Mouse (Mus musculus) embryonic facial prominence, embryonic 10.5 days (tissue): ENCODE data around the gene Dram1. TPM values are rescaled to one million over a fixed set of nuclear protein-coding genes. Genes with fewer than 3 reads are reported as not detected.

ENCODE experiments used
- DNase-seq: peaks from one replicate; pipeline ENCODE4 v3.0.0-alpha.2; 2017; ENCODE audit warnings: low spot score
- H3K27ac ChIP-seq: fragments of 300-500 bp; sonication (generic); replicated peaks from 2 replicates; pipeline ENCODE4 v1.5.1; 2016; ENCODE audit warnings: mild to moderate bottlenecking
- H3K27me3 ChIP-seq: fragments of 300-500 bp; sonication (generic); replicated peaks from 2 replicates; pipeline ENCODE4 v1.6.1; 2016; ENCODE audit warnings: low read depth, mild to moderate bottlenecking; ENCODE audit not compliant: poor library complexity, severe bottlenecking
- H3K36me3 ChIP-seq: fragments of 300-500 bp; sonication (generic); replicated peaks from 2 replicates; pipeline ENCODE4 v1.6.1; 2016; ENCODE audit warnings: mild to moderate bottlenecking, moderate library complexity
- H3K4me1 ChIP-seq: fragments of 300-500 bp; sonication (generic); 2 replicates; pipeline ENCODE4 v1.6.1; 2016
- H3K4me3 ChIP-seq: fragments of 300-500 bp; sonication (generic); 2 replicates; pipeline ENCODE4 v1.5.1; 2016; ENCODE audit warnings: mild to moderate bottlenecking, moderate library complexity
- H3K9me3 ChIP-seq: fragments of 300-500 bp; sonication (generic); 2 replicates; pipeline ENCODE4 v1.6.1; 2016; ENCODE audit warnings: mild to moderate bottlenecking
- WGBS: fragments of 180-500 bp; shearing (Covaris S2); methylation state at CpG from one replicate; pipeline ENCODE4 v1.1.7; 2016; 5-methylcytosine and 5-hydroxymethylcytosine counted together
- polyA plus RNA-seq: library from polyadenylated mRNA; unstranded; fragments of >200 nt; fragmentation: Nextera tagmentation; extraction: Ambion mirVana; gene quantifications from 2 replicates; pipeline ENCODE4 v1.2.1, GENCODE M21; 2016

Gene Dram1
- polyA plus RNA-seq, result 0.29 and 0.39 TPM in 2 replicates

DNA sequence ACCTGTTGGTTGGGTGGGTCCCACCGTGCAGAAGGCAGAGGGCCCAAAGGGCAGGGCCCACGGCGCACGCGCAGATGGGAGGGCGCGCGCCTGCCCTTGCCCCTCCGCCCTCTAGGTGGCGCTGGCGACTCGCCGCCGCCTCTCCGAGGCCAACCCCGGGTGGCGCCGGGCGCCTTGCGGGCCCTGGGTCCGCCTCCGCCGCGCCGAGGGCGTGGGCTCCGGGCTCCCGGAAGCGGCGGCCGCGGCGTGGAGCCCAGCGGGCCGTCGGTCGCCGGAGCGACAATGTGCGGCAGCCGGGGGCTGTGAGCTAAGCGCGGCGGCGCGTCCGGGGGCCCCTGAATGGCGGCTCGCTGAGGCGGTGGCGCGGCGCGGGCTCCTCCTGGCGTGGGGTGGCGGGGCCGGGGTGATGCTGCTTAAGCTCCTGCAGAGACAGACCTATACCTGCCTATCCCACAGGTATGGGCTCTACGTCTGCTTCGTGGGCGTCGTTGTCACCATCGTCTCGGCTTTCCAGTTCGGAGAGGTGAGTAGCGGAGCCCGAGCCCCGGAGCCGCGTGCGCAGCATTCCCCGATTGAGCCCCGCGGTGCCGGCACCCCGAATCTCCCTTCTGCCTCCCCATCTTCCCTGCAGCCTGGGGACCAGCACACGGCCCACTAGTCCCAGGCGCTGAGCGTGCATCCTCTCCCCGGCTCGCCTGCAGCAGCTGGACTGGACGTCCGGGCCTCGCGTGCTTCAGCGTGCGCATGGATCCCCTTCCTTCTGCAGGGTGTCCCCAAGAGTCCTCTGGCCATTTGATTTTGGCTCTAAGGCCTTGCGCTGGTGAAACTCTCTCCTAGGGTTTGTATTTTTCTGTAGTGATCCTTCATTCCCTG is at the start of gene Dram1, which contains the start of gene Gnptab:
Gene Dram1, minus strand, starts transcription at position 68 of the 873 bp plus-strand sequence.
Gene Gnptab, plus strand, starts transcription at position 120 of the 873 bp plus-strand sequence.
- Histone ChIP-seq H3K4me3 (peak within 1 kb of the TSS; percentile 84), H3K9me3 (no peaks in the 10 kb centered on the region), H3K27ac (peak within 1 kb of the TSS; percentile 89), H3K4me1 (peaks cover 24% of the 10 kb centered on the region), H3K27me3 (no peaks in the 10 kb centered on the region; the same call in 1 of the 2 replicates), H3K36me3 (no peaks in the 10 kb centered on the region)
- peak; percentile 91 for DNase-seq
- under 1% methylated on average over 87 of the region's 87 CpGs for whole genome bisulfite sequencing

DNA sequence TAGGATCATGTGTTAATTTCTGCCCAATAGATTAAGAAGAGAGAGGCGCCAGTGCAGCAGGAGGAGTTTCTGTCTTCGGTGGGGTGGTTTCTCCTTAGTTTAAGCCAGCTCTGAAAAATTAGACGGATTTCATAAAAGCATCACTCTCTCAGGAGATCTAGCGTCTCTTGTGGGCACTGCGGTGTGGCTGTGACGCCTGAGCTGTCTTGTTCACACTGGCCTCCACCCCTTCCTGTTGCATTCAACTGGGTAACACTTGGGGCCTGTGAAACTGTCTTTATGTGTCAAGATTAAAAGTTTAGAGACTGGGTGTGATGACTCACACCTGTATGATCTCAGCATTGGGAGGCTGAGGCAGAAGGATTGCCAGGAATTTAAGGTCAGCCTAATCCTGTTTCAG is 49.1 kb upstream of the Dram1 start:
- Histone ChIP-seq H3K4me1 (no peaks in the 10 kb centered on the region), H3K4me3 (no peak overlapping the region), H3K9me3 (no peaks in the 10 kb centered on the region), H3K27me3 (no peaks in the 10 kb centered on the region), H3K36me3 (peaks cover 27% of the 10 kb centered on the region), H3K27ac (no peak overlapping the region)
- 94% methylated on average over 6 of the region's 6 CpGs for WGBS
- no peak for DNase-seq

DNA sequence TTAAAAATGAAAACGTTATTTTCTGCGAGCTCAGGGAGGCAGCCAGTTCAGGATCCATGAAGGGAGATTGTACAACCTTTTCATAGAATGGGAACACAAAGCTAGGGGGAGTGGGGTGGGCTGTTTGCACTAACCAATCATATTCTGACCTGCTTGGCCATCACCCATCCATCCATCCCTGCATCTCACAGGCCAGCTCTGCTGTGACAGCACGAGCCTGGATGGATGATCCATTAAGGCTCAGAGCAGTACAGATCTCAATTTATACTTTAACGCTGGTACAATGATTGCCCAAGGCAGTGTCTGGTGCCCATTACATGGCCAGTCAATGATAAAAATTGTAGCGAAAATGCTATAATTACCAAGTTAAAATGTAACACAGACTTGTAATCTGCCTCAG is 48.0 kb upstream of the Dram1 start:
- 64% methylated on average over 5 of the region's 5 CpGs for WGBS
- Histone ChIP-seq H3K27ac (no peak overlapping the region), H3K4me1 (no peaks in the 10 kb centered on the region), H3K4me3 (no peak overlapping the region), H3K36me3 (peaks cover 26% of the 10 kb centered on the region), H3K27me3 (no peaks in the 10 kb centered on the region), H3K9me3 (no peaks in the 10 kb centered on the region)
- DNase-seq, result no peak

DNA sequence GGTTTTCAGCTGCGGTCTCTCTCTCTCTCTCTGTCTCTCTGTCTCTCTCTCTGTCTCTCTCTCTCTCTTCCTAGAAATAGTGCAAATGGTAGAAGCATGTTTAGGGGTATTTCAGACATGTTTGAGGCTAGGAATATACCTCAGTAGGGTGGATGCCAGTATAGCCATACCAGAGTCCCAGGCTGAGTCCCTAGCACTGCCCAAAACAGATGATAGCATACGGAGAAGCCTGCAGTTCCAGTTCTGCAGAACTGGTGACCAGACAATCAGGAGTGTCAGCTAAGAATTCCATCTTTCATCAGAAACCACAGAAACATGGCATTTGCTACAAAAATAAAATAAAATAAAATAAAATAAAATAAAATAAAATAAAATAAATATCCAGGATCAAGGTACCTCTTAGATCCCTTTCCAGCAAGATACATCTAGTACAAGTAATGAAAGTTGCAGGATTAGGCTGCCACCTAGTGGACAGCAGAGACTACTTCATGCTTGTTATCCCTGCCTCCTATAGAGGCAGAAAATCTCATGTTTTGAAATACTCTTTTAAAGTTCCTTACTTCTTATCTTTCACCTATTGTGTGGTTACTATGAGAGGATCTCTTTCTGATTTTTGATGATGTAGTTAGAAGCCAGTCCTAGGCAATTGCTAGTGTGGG is 47.4 kb upstream of the Dram1 start:
- DNase-seq, result peak; percentile 36
- no peak overlapping the region for H3K4me3 ChIP-seq
- H3K27me3 ChIP-seq, result no peaks in the 10 kb centered on the region

DNA sequence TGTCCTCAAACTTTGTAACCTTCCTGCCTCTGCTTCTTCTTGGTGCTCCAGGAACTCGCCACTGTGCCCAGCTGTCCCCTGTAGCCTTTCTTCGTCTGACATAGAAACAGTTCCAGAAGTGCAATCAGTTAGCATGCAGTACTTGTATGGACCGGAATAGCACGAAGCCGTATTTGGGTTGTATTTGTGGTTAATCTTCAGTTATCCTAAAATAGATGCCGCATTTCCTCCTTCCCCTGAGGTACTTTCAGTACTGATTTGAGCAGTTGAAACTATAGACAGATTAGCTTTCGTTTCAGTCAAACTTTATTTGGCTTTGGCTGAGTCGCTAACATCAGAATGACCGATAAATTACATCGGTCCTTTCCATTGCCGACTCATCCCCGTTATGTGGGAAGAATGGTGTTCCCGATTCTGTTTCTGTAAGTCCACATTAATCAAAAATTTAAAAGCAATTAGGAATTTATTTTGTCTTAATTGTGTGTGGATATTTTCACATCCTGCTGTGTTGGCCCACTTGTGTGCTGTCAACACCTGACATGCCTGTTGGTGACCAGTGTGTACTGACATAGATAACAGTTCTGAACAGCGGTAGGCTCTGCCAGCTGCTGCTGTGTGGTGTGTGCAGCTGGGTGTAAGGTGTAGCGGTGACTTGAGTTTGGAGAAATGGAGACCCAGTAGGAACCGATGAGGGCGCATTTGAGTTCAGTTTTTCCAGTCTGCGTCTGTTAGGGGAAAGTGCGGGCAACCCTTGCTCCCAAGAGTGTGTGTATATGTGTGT is 42.0 kb upstream of the Dram1 start:
- WGBS, result 95% methylated on average over 19 of the region's 19 CpGs
- Histone ChIP-seq H3K4me3 (no peak overlapping the region), H3K4me1 (no peaks in the 10 kb centered on the region), H3K9me3 (no peaks in the 10 kb centered on the region), H3K36me3 (peaks cover 24% of the 10 kb centered on the region), H3K27ac (no peak overlapping the region), H3K27me3 (no peaks in the 10 kb centered on the region)
- no peak for DNase-seq

More for the DNA sequence above, 47.4 kb upstream of the Dram1 start:
- Histone ChIP-seq H3K27ac (no peak overlapping the region), H3K4me1 (no peaks in the 10 kb centered on the region), H3K9me3 (no peaks in the 10 kb centered on the region), H3K36me3 (peaks cover 22% of the 10 kb centered on the region)
- WGBS, result 88% methylated on average over 2 of the region's 2 CpGs

DNA sequence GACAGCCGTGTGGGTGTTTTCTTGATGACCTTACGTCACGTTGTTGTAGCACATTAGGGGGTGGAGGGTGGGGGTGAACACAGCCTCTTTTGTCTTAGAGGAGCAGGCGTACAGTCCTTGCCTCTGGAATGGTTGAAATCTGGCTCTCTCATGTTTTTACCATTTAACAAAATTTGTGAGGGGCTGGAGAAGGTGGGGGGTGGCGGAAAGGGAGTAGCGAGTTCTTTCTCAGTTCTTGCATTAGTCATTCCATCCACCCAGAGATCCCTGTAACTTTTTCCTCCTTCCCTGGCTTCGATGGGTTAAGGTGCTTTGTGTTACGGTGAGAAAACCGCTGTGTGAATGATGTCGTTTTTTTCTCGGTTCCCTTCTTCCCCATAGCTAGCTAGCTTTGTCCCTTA is 41.3 kb upstream of the Dram1 start:
- H3K9me3 ChIP-seq, result no peaks in the 10 kb centered on the region
- no peaks in the 10 kb centered on the region for H3K4me1 ChIP-seq
- no peak for DNase-seq
- 73% methylated on average over 11 of the region's 11 CpGs for whole genome bisulfite sequencing
- H3K4me3 ChIP-seq, result no peak overlapping the region
- H3K27me3 ChIP-seq, result no peaks in the 10 kb centered on the region
- no peak overlapping the region for H3K27ac ChIP-seq
- H3K36me3 ChIP-seq, result peaks cover 30% of the 10 kb centered on the region

DNA sequence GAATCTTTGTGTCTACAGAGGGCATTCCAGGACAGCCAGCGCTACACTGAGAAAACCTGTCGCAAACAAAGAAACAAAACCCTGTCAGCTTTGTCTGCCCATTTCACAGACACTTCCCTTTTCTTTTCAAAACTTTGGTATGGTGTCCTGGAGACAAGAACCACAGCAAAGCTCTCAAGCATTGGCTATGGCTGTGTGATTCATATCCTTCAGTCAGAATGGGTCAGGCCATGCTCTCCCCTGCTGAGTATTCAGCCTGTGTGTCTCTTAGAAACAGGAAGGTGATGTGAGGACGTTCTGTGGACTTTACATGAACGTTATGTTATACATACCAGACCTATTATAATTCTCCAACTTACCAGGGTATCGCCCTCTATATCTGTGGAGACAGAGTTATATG is 38.8 kb upstream of the Dram1 start:
- no peaks in the 10 kb centered on the region for H3K4me1 ChIP-seq
- 92% methylated on average over 5 of the region's 5 CpGs for WGBS

DNA sequence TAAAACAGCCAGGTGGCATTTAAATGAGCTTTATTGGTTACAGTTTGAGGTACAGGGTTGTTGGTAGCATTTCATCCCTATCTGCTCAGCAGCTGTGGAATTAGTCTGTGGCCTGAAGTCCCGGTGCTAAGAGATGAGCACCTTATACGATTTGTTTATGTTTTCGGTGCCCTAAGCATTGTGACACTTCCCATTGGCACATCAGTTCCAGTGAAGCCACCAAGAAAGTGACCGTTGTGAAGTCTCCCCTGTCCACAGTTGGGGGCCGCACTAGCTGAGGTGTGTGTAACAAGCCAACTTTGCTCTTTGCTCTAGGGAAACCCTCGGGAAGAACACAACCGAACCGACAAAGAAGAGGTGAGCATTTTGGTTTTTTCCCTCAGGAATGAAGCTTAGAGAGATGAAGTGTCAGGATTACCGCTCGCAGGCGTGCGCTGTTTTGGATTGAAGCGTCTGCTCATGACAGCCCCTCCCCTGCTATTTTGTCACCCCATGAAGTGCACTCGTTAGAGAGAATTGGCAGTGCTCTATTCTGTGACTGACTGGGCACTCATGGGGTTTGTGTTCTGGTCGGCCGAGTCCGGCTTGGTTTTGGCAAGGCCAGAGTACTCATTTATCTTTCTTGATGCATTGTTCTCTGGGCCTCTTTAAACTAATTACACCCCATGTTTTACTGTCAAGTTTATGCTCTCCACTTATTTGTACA is 33.6 kb upstream of the Dram1 start:
- Histone ChIP-seq H3K9me3 (no peaks in the 10 kb centered on the region), H3K4me1 (no peaks in the 10 kb centered on the region), H3K27me3 (no peaks in the 10 kb centered on the region), H3K36me3 (peaks cover 12% of the 10 kb centered on the region), H3K4me3 (no peak overlapping the region), H3K27ac (no peak overlapping the region)
- no peak for DNase-seq
- WGBS, result 81% methylated on average over 17 of the region's 17 CpGs

More for the DNA sequence above, 38.8 kb upstream of the Dram1 start:
- no peak for DNase-seq
- H3K4me3 ChIP-seq, result no peak overlapping the region
- peaks cover 24% of the 10 kb centered on the region for H3K36me3 ChIP-seq
- no peak overlapping the region for H3K27ac ChIP-seq
- H3K9me3 ChIP-seq, result no peaks in the 10 kb centered on the region
- no peaks in the 10 kb centered on the region for H3K27me3 ChIP-seq

DNA sequence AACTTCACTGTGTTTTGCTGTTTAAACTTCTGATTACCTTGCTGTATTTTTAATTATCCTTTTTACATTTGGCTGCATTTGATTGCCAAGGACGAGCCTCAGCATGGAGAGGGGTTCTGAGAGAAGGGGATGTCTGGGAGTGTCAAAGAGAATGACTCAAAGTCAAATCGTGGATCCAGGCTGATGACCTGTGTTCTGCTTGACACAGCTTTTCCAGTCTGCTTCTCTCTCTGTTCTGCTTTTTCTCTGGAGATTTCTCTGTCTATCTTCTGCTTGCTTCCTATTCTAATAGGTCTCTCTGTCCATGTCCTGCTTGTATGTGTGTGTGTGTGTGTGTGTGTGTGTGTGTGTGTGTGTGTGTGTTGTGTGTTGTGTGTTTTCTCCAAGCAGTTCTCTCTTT is 30.9 kb upstream of the Dram1 start:
- H3K9me3 ChIP-seq, result no peaks in the 10 kb centered on the region
- no peaks in the 10 kb centered on the region for H3K4me1 ChIP-seq
- no peaks in the 10 kb centered on the region for H3K36me3 ChIP-seq
- no peak for DNase-seq
- WGBS, result 62% methylated on average over 2 of the region's 2 CpGs
- no peak overlapping the region for H3K27ac ChIP-seq
- H3K4me3 ChIP-seq, result no peak overlapping the region
- H3K27me3 ChIP-seq, result no peaks in the 10 kb centered on the region

DNA sequence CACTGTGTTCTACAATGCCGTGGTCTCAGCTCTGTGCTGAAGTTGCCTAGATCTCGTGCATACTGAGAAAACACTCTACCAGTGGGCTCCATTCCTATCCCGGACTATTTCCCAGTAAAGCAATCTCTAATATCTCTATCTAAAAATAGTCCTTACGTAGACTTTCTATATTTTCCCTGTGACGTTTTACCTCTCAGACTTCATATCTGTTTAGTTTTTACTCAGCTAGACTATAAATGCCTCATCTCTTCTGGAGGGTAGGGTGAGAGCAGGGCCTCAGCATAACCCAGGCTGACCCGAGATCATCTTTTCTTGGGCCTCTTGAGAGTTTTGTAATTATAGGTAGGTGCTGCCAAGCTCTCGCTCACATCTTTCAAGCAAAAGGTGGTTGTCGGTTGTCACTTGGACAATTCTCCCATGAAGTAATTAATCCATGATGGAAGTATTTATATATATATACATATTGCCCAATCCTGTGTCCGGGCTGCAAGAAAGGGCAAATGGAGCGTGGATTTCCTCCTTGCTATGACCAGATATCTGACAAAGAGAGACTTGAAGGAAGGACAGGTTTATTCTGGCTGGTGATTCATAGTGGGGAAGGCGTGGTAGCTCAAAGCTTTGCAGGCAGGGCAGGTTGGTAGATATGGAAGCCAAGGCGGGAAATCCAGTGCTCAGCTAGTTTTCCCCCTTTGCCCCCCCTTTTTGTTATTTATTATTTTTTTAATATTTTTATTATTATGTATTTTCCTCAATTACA is 29.2 kb upstream of the Dram1 start:
- Histone ChIP-seq H3K27ac (no peak overlapping the region), H3K9me3 (no peaks in the 10 kb centered on the region), H3K4me3 (no peak overlapping the region), H3K36me3 (no peaks in the 10 kb centered on the region), H3K4me1 (no peaks in the 10 kb centered on the region), H3K27me3 (no peaks in the 10 kb centered on the region)
- 94% methylated on average over 12 of the region's 12 CpGs for WGBS
- no peak for DNase-seq

DNA sequence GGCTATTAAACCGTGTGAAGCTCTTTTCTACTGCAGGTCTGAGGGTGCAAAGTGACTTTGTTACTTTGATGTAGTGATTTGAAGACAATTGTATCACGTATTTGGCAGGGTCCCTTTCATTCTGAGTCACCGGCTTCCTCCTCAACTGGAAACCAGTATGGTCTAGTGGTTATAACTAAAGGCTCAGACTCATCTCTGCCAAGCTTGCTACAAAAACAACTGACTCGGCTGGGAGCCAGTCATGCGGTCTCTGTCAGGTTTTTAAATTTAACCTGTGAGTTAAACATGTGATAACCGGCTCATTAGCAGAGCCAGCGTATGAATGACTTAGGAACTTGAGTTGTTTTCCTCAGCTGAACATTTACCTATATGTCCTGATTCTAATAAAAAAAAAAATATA is 26.9 kb upstream of the Dram1 start:
- no peak overlapping the region for H3K4me3 ChIP-seq
- DNase-seq, result no peak
- no peak overlapping the region for H3K27ac ChIP-seq
- no peaks in the 10 kb centered on the region for H3K4me1 ChIP-seq
- H3K36me3 ChIP-seq, result peaks cover 7% of the 10 kb centered on the region
- 90% methylated on average over 7 of the region's 7 CpGs for WGBS
- no peaks in the 10 kb centered on the region for H3K27me3 ChIP-seq
- no peaks in the 10 kb centered on the region for H3K9me3 ChIP-seq
